Comparison of ENCODE assay signal across 18 mouse cellular contexts in the genomic region with DNA sequence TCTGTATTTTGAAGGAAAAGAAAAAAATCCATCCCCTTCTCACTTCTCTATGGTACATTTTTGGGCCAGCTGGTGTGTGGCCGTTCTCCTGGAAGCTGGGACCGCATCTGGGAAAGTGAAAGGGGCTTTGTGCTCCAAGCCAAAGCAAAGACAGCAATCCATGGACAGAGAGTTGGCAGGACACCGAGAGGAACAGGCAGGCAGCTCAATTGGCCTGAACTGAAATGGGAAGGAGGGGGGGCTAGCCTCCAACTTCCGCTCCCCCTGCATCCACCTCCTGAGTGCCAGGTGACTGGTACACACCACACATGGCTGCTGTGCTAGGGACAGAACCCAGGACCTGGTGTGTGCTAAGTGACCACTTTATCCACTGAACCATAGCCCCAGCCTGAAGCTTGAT. TPM values are rescaled to one million over a fixed set of nuclear protein-coding genes. Genes with fewer than 3 reads are reported as not detected.
A peak's percentile ranks its signal among the peaks of the same experiment; 100 is the strongest.
DNase-seq lines count a peak whose midpoint lies in the region; ATAC-seq and TF ChIP-seq lines count a peak whose summit lies in the region.
"Had no signal": no experiment of that assay in that cellular context is flagged by ENCODE, and none has a peak within 500 bp of the region (broad histone marks: within the 10 kb centered on the region; RNA-seq: fewer than 3 reads in every experiment).

No protein-coding gene starts in this region.

- no peak for ATAC-seq in forebrain, embryonic 16.5 days

- H3K36me3 ChIP-seq in forebrain, embryonic 16.5 days (ENCODE audit: control insufficient read depth, insufficient read depth): no peaks in the 10 kb centered on the region

- H3K9ac ChIP-seq in forebrain, embryonic 16.5 days (replicated peaks; ENCODE audit: low read depth, low read length): no peak overlapping the region
- H3K9ac ChIP-seq: lung, embryonic 14.5 days; neural tube, embryonic 13.5 days had no signal

- H3K9me3 ChIP-seq in forebrain, embryonic 16.5 days (ENCODE audit: control insufficient read depth, low read length): no peaks in the 10 kb centered on the region
- H3K9me3 ChIP-seq: neural tube, embryonic 13.5 days had no signal

- no peak overlapping the region for H3K4me2 ChIP-seq in forebrain, embryonic 16.5 days (ENCODE audit: low read length)
- H3K4me2 ChIP-seq: lung, embryonic 14.5 days; neural tube, embryonic 13.5 days had no signal

- no peak for TF ChIP-seq CTCF in gastrocnemius, adult 2 months (IDR thresholded peaks at IDR 0.05)
- TF ChIP-seq CTCF in layer of hippocampus, adult 2 months (conservative IDR thresholded peaks at IDR 0.05): no peak

- H3K4me1 ChIP-seq in forebrain, embryonic 16.5 days (replicated peaks; ENCODE audit: control insufficient read depth, insufficient read depth, low read length): no peaks in the 10 kb centered on the region

- DNase-seq in gastrocnemius, adult 2 months: no peak
- no peak for DNase-seq in gastrocnemius, postnatal 4 days (ENCODE audit: low spot score in 2 of 2)
- peak; percentile 49 to 59 for DNase-seq in layer of hippocampus, adult 2 months (ENCODE audit: low spot score in 2 of 2)
- no peak for DNase-seq in layer of hippocampus, adult 11-12 months (ENCODE audit: low spot score)
- peak; percentile 72 for DNase-seq in right cerebral cortex, adult 18-20 months
- DNase-seq in right cerebral cortex, postnatal 14 days: no peak
- DNase-seq: adrenal gland, postnatal 36 days; heart, postnatal 14 days; lung, embryonic 14.5 days; retina, postnatal 1 day had no signal

- intact Hi-C loops in gastrocnemius, adult 2 months (cut with DNase I): no loop called here

- WGBS in forebrain, embryonic 16.5 days: 69% methylated on average over 4 of the region's 4 CpGs

- H3K27ac ChIP-seq in gastrocnemius, adult 2 months: peak overlapping the region; percentile 38
- peak overlapping the region; percentile 90 for H3K27ac ChIP-seq in layer of hippocampus, adult 2 months
- H3K27ac ChIP-seq in forebrain, embryonic 16.5 days (ENCODE audit: low read length): no peak overlapping the region
- H3K27ac ChIP-seq: neural tube, embryonic 13.5 days had no signal

- H3K4me3 ChIP-seq in gastrocnemius, adult 2 months: no peak overlapping the region
- no peak overlapping the region for H3K4me3 ChIP-seq in layer of hippocampus, adult 2 months
- H3K4me3 ChIP-seq in forebrain, embryonic 16.5 days (replicated peaks; ENCODE audit: low read length): no peak overlapping the region
- H3K4me3 ChIP-seq: erythroblast, embryonic 14.5 days; neural tube, embryonic 13.5 days had no signal

- H3K27me3 ChIP-seq in forebrain, embryonic 16.5 days (replicated peaks; ENCODE audit: control insufficient read depth, insufficient read depth, low read length): no peaks in the 10 kb centered on the region
- H3K27me3 ChIP-seq: neural tube, embryonic 13.5 days had no signal

RNA-seq across cellular contexts. Expression of gene Ticam1, which starts 6.2 kb away (rescaled TPM):
- 1 to 10 TPM; 2.7 to 3.4 TPM for total RNA-seq in gastrocnemius, adult 2 months (2021)
- total RNA-seq in gastrocnemius, postnatal 4 days (2021): 1 to 10 TPM; 8.5 to 8.9 TPM
- total RNA-seq in layer of hippocampus, adult 2 months (2021): 1 to 10 TPM; 6.1 to 7.1 TPM
- polyA plus RNA-seq in forebrain, embryonic 16.5 days (2015; fragmentation: Nextera tagmentation; extraction: Ambion mirVana): 1.6 and 1.9 TPM in 2 replicates

RNA-seq across cellular contexts. Expression of gene Plin3, which starts 9.9 kb away (rescaled TPM):
- total RNA-seq in gastrocnemius, adult 2 months (2021): 10 to 100 TPM; 42.4 to 75.0 TPM
- total RNA-seq in gastrocnemius, postnatal 4 days (2021): 10 to 100 TPM; 59.0 to 60.6 TPM
- total RNA-seq in layer of hippocampus, adult 2 months (2021): 10 to 100 TPM; 16.8 to 17.2 TPM
- polyA plus RNA-seq in forebrain, embryonic 16.5 days (2015; fragmentation: Nextera tagmentation; extraction: Ambion mirVana): 9.3 and 12.6 TPM in 2 replicates

RNA-seq across cellular contexts. Expression of gene Arrdc5, which starts 17.3 kb away (rescaled TPM):
- not detected for total RNA-seq in gastrocnemius, adult 2 months (2021)
- not detected for total RNA-seq in gastrocnemius, postnatal 4 days (2021)
- not detected for total RNA-seq in layer of hippocampus, adult 2 months (2021)
- not detected in 2 replicates for polyA plus RNA-seq in forebrain, embryonic 16.5 days (2015; fragmentation: Nextera tagmentation; extraction: Ambion mirVana)
- total RNA-seq: adrenal gland, postnatal 36 days; layer of hippocampus, adult 18-20 months had no signal
- polyA plus RNA-seq: erythroblast, embryonic 14.5 days; frontal cortex, adult 2 months; kidney, embryonic 14.5 days; limb, embryonic 11.5 days; lung, embryonic 14.5 days; neural tube, embryonic 13.5 days; urinary bladder, adult 2 months had no signal

RNA-seq across cellular contexts. Expression of gene Uhrf1, which starts 20.3 kb away (rescaled TPM):
- total RNA-seq in gastrocnemius, adult 2 months (2021): 1 to 10 TPM; 1.3 to 2.1 TPM
- 10 to 100 TPM; 39.7 to 41.6 TPM for total RNA-seq in gastrocnemius, postnatal 4 days (2021)
- 1 to 10 TPM; 1.7 to 2.1 TPM for total RNA-seq in layer of hippocampus, adult 2 months (2021)
- polyA plus RNA-seq in forebrain, embryonic 16.5 days (2015; fragmentation: Nextera tagmentation; extraction: Ambion mirVana): 48.1 and 52.2 TPM in 2 replicates

RNA-seq across cellular contexts. Expression of gene Fem1a, which starts 26.2 kb away (rescaled TPM):
- total RNA-seq in gastrocnemius, adult 2 months (2021): 100 to 1,000 TPM; 165 to 176 TPM
- total RNA-seq in gastrocnemius, postnatal 4 days (2021): 10 to 100 TPM; 98.3 to 99.9 TPM
- 10 to 100 TPM; 36.4 to 37.1 TPM for total RNA-seq in layer of hippocampus, adult 2 months (2021)
- polyA plus RNA-seq in forebrain, embryonic 16.5 days (2015; fragmentation: Nextera tagmentation; extraction: Ambion mirVana): 23.4 and 24.5 TPM in 2 replicates

Comparison
In these comparisons a context has a peak if more than half of its experiments do, and no peak if none do; other contexts are left out.
1. DNase-seq: peak in layer of hippocampus, adult 2 months (2 of 2) and right cerebral cortex, adult 18-20 months (single experiment); none in gastrocnemius, adult 2 months (single experiment), gastrocnemius, postnatal 4 days (0 of 2), layer of hippocampus, adult 11-12 months (single experiment) and right cerebral cortex, postnatal 14 days (single experiment).